Mouse (Mus musculus): ENCODE measurements around the gene Dyx1c1.

- TF ChIP-seq CTCF (IDR thresholded peaks at IDR 0.05; ENCODE audit: extremely low read depth, insufficient read depth, insufficient read length, insufficient replicate concordance) (no peak), POLR2A (IDR thresholded peaks at IDR 0.05; ENCODE audit: low read depth, low read length) (no peak)
Observed at GRCm38 (mm10) chr9:72935309-72935708, 23.3 kb upstream of the Dyx1c1 start.

Measured in spleen, adult 2 months (tissue).